In genomic region chr5:90364526-90364925, GRCm38 (mm10) we compare ENCODE assay signal across 8 mouse cellular contexts. TPM values are rescaled to one million over a fixed set of nuclear protein-coding genes. Genes with fewer than 3 reads are reported as not detected.
A peak's percentile ranks its signal among the peaks of the same experiment; 100 is the strongest.
DNase-seq lines count a peak whose midpoint lies in the region; ATAC-seq and TF ChIP-seq lines count a peak whose summit lies in the region.

No protein-coding gene starts in this region.

- H3K27ac ChIP-seq in forebrain, embryonic 13.5 days = 0 out of 2 replicates have a peak overlapping the region, but pooled peaks have one; percentile 99
- peak overlapping the region; percentile 99 for H3K27ac ChIP-seq in liver, embryonic 15.5 days (replicated peaks)
- no peak overlapping the region for H3K27ac ChIP-seq in neural tube, embryonic 13.5 days (replicated peaks)
- H3K27ac ChIP-seq in thymus, adult 2 months (ENCODE audit: control insufficient read depth, insufficient read depth, low read length) = no peak overlapping the region

- ATAC-seq in forebrain, embryonic 13.5 days = no peak
- ATAC-seq in liver, embryonic 15.5 days (ENCODE audit: insufficient read depth) = no peak
- ATAC-seq in neural tube, embryonic 13.5 days (ENCODE audit: low read depth) = no peak

- DNase-seq in ES-CJ7 (ENCODE audit: low read depth, low spot score) = peak; percentile 57
- DNase-seq in c-Kit-positive CD71-negative TER-119-negative erythroid progenitor cells, embryonic 14.5 days (ENCODE audit: low read depth) = peak; percentile 84
- DNase-seq in heart, postnatal 14 days = peak; percentile 71 to 82
- DNase-seq in large intestine, adult 2 months (ENCODE audit: low read depth, low spot score) = peak; percentile 67
- peak; percentile 70 for DNase-seq in thymus, adult 2 months

- no peak for TF ChIP-seq CTCF in thymus, adult 2 months (IDR thresholded peaks at IDR 0.05; ENCODE audit: borderline replicate concordance, control insufficient read depth, extremely low read depth, insufficient read depth, low read length, poor library complexity)

- no peaks in the 10 kb centered on the region for H3K27me3 ChIP-seq in forebrain, embryonic 13.5 days
- H3K27me3 ChIP-seq in liver, embryonic 15.5 days = no peaks in the 10 kb centered on the region
- no peaks in the 10 kb centered on the region for H3K27me3 ChIP-seq in neural tube, embryonic 13.5 days
- no peaks in the 10 kb centered on the region for H3K27me3 ChIP-seq in thymus, adult 2 months (ENCODE audit: control insufficient read depth, insufficient read depth, low read length)

- intact Hi-C loops in heart, postnatal 14 days (cut with DNase I) = loop anchor here (5.0 kb wide), 1 partner anchor 77 kb away; no protein-coding TSS in a partner anchor

- H3K36me3 ChIP-seq in forebrain, embryonic 13.5 days (ENCODE audit: poor library complexity, severe bottlenecking) = peaks cover 4% of the 10 kb centered on the region
- peaks cover 7% of the 10 kb centered on the region for H3K36me3 ChIP-seq in liver, embryonic 15.5 days (replicated peaks)
- H3K36me3 ChIP-seq in neural tube, embryonic 13.5 days = 0 out of 2 replicates have a peak, but pooled peaks cover 4% of the 10 kb centered on the region
- H3K36me3 ChIP-seq in thymus, adult 2 months (ENCODE audit: control insufficient read depth, insufficient read depth, low read length) = no peaks in the 10 kb centered on the region

- H3K9me3 ChIP-seq in forebrain, embryonic 13.5 days (replicated peaks) = no peaks in the 10 kb centered on the region
- H3K9me3 ChIP-seq in liver, embryonic 15.5 days (replicated peaks) = no peaks in the 10 kb centered on the region
- H3K9me3 ChIP-seq in neural tube, embryonic 13.5 days = no peaks in the 10 kb centered on the region

- no peak for TF ChIP-seq POLR2A in thymus, adult 2 months (IDR thresholded peaks at IDR 0.05; ENCODE audit: control insufficient read depth, extremely low read depth, insufficient read depth, low read length, poor library complexity)

- H3K4me2 ChIP-seq in forebrain, embryonic 13.5 days = peak overlapping the region; percentile 82
- H3K4me2 ChIP-seq in liver, embryonic 15.5 days = peak overlapping the region; percentile 78
- H3K4me2 ChIP-seq in neural tube, embryonic 13.5 days = peak overlapping the region; percentile 84

- peak overlapping the region; percentile 93 for H3K9ac ChIP-seq in forebrain, embryonic 13.5 days
- peak overlapping the region; percentile 94 for H3K9ac ChIP-seq in liver, embryonic 15.5 days
- peak overlapping the region; percentile 97 for H3K9ac ChIP-seq in neural tube, embryonic 13.5 days

- peak overlapping the region; percentile 90 for H3K4me3 ChIP-seq in forebrain, embryonic 13.5 days
- peak overlapping the region; percentile 92 for H3K4me3 ChIP-seq in liver, embryonic 15.5 days (replicated peaks)
- H3K4me3 ChIP-seq in neural tube, embryonic 13.5 days = peak overlapping the region; percentile 98
- no peak overlapping the region for H3K4me3 ChIP-seq in thymus, adult 2 months (ENCODE audit: control insufficient read depth, insufficient read depth, low read length)

- peaks cover 38% of the 10 kb centered on the region for H3K4me1 ChIP-seq in forebrain, embryonic 13.5 days
- H3K4me1 ChIP-seq in liver, embryonic 15.5 days (replicated peaks) = peaks cover 29% of the 10 kb centered on the region
- H3K4me1 ChIP-seq in neural tube, embryonic 13.5 days (replicated peaks) = peaks cover 42% of the 10 kb centered on the region
- no peaks in the 10 kb centered on the region for H3K4me1 ChIP-seq in thymus, adult 2 months (replicated peaks; ENCODE audit: control insufficient read depth, insufficient read depth, low read length)

- WGBS in forebrain, embryonic 13.5 days = 4% methylated on average over 6 of the region's 6 CpGs
- WGBS in large intestine, adult 2 months = 2% methylated on average over 6 of the region's 6 CpGs
- WGBS in liver, embryonic 15.5 days (ENCODE audit: insufficient replicate concordance) = 1% methylated on average over 6 of the region's 6 CpGs
- WGBS in neural tube, embryonic 13.5 days = 3% methylated on average over 6 of the region's 6 CpGs
- whole genome bisulfite sequencing in thymus, adult 2 months = 2% methylated on average over 6 of the region's 6 CpGs

RNA-seq across cellular contexts. Expression of gene Ankrd17, which starts 1.9 kb away (rescaled TPM):
- 28.8 and 30.7 TPM in 2 replicates for polyA plus RNA-seq in forebrain, embryonic 13.5 days (2015; fragmentation: Nextera tagmentation; extraction: Ambion mirVana)
- total RNA-seq in heart, postnatal 14 days (2021) = 10 to 100 TPM; 71.4 to 74.4 TPM
- polyA plus RNA-seq in large intestine, adult 2 months (2012; rRNA removed) = 11.7 and 23.3 TPM in 2 replicates
- 7.8 and 8.8 TPM in 2 replicates for polyA plus RNA-seq in liver, embryonic 15.5 days (2015; fragmentation: Nextera tagmentation; extraction: Ambion mirVana)
- polyA plus RNA-seq in neural tube, embryonic 13.5 days (2015; fragmentation: Nextera tagmentation; extraction: Ambion mirVana) = 28.3 and 29.3 TPM in 2 replicates
- 46.8 and 47.1 TPM in 2 replicates for polyA plus RNA-seq in thymus, adult 2 months (2012; rRNA removed)

RNA-seq across cellular contexts. Expression of gene Gm9958, which starts 2.5 kb away (rescaled TPM):
- 7.0 and 7.4 TPM in 2 replicates for polyA plus RNA-seq in forebrain, embryonic 13.5 days (2015; fragmentation: Nextera tagmentation; extraction: Ambion mirVana)
- 1 to 10 TPM in 1 of 2 experiments, under 1 TPM in 1; 1.00 to 1.0 TPM for total RNA-seq in heart, postnatal 14 days (2021)
- 1.4 and 1.8 TPM in 2 replicates for polyA plus RNA-seq in large intestine, adult 2 months (2012; rRNA removed)
- 1.8 and 2.4 TPM in 2 replicates for polyA plus RNA-seq in liver, embryonic 15.5 days (2015; fragmentation: Nextera tagmentation; extraction: Ambion mirVana)
- polyA plus RNA-seq in neural tube, embryonic 13.5 days (2015; fragmentation: Nextera tagmentation; extraction: Ambion mirVana) = 6.0 and 6.1 TPM in 2 replicates
- 1.2 and 2.6 TPM in 2 replicates for polyA plus RNA-seq in thymus, adult 2 months (2012; rRNA removed)

Comparison
In these comparisons a context has a peak if more than half of its experiments do, and no peak if none do; other contexts are left out.
1. H3K27ac ChIP-seq: peak in forebrain, embryonic 13.5 days (single experiment) and liver, embryonic 15.5 days (single experiment); none in neural tube, embryonic 13.5 days (single experiment) and thymus, adult 2 months (single experiment).
2. Peak in every context shown above with its lines, with median percentiles within 50 percentile points of each other: DNase-seq, H3K4me2 ChIP-seq and H3K9ac ChIP-seq.